Mouse (Mus musculus): ENCODE measurements around the gene Ubl4b. TPM values are rescaled to one million over a fixed set of nuclear protein-coding genes. Genes with fewer than 3 reads are reported as not detected.
A peak's percentile ranks its signal among the peaks of the same experiment; 100 is the strongest.

Gene Ubl4b
- total RNA-seq (2021) = not detected
- long read RNA-seq, experiment 1 = 0 reads
- long read RNA-seq, experiment 2 = 0 reads

GRCm38 (mm10) chr3:107554842-107555241 lies at the start of gene Ubl4b:
Gene Ubl4b, minus strand, starts transcription at chr3:107555073.
- DNase-seq = no peak
- intact Hi-C loops (cut with DNase I; ENCODE audit: low total_unique reads) = no loop called here

- intact Hi-C loops (cut with DNase I; ENCODE audit: low total_unique reads) = no loop called here
- no peak for DNase-seq
Observed at GRCm38 (mm10) chr3:107600127-107600526, 45.3 kb upstream of the Ubl4b start.

GRCm38 (mm10) chr3:107597586-107598389 lies 42.9 kb upstream of the Ubl4b start:
- no peak for DNase-seq
- intact Hi-C loops (cut with DNase I; ENCODE audit: low total_unique reads) = no loop called here

DNA sequence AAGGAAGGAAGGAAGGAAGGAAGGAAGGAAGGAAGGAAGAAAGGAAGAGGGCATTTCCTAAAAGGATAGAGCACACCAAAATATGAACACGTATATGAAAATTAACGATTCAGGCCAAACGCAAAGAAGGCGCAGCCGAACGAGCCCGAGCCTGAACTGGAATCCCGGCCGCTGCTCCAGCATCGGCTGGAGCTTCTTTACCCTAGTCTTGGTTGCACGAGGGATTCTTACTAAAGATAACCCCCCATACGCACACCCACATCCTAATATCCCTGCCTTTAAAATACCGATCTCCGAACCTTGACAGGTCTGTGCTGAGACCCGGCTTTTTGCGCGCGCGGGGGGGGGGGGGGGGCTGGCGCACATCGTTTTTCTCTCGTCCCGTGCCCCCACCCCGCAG lies 42.3 kb upstream of the Ubl4b start:
- intact Hi-C loops (cut with DNase I; ENCODE audit: low total_unique reads) = no loop called here
- no peak for DNase-seq

DNA sequence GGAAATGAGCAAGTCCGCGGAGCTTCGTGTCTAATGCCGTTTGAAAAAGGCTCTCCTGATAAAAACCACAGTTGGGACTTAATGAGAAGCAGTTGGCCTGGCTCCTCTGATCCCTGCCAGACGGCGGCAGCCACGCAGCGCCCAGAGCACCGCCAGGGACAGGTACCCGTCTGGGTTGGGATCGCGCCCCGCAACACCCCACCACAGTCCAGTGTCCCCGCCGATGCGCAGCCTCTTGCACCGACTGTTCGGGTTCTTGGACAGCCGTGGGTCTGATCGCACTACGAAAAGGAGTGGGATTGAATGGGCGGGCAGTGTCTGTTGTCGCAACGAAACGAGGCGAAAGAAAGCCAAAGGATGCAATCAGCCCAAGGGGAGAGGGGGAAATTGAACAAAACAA lies 41.7 kb upstream of the Ubl4b start:
- intact Hi-C loops (cut with DNase I; ENCODE audit: low total_unique reads) = no loop called here
- DNase-seq = no peak

DNA sequence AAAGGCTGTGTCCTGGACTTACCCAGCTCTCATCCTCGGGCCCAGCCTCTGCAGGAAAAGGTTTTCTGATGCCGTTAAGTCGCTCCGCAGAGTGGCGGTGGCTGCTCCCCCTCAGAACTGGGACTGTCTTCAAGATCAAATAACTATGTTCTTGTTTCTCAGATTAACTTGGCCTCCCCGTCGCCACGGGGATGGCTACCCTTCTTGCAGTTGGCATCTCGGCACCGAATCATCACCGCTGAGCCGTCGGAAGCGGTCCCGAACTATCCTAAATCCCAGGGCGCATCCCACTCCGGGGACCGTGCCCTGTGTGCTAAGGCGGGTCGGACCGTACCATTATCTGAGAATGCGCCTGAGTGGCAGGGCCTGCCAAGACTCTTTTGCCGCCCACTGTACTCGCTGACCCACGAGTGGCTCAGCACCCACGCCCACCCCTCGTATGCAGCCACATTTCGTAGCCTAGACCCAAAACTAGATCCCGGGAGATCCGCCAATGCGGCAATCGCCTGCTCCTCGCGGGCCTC lies 41.1 kb upstream of the Ubl4b start:
- DNase-seq = no peak
- intact Hi-C loops (cut with DNase I; ENCODE audit: low total_unique reads) = no loop called here

GRCm38 (mm10) chr3:107595264-107595937 lies 40.5 kb upstream of the Ubl4b start:
- intact Hi-C loops (cut with DNase I; ENCODE audit: low total_unique reads) = no loop called here
- DNase-seq = no peak

DNA sequence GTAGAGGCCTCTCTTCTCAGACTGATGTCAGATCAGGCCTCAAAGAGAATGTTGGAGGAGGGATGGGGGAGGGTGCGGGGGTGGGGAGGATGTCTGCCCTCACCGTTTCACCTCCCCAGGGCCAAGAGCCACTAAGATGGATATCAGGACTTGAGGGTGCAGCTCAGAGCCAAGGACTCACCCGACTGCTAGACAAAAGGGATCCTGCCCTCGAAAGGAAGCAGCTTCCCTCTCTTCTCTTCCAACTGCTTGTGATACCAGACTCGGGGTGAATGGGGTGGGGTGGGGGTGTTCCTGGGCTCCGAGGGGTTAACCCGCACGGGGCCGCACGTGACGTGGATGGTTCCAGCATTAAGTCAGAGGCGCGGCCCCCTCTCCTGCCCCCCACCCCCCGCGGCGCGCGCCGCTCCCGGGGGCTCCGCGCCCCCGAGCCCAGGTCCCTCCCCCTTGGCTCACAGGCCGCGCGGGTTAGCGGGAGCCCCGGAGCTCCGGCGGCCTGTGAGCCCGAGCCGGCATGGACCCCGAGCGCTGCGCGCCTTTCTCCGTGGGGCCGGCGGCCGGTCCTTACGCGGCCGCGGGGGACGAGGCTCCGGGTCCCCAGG lies 39.9 kb upstream of the Ubl4b start, which contains the start of gene Alx3:
Alx3 (plus strand) TSS at position 370 of the 602 bp plus-strand sequence.
- DNase-seq = no peak
- intact Hi-C loops (cut with DNase I; ENCODE audit: low total_unique reads) = no loop called here

- intact Hi-C loops (cut with DNase I; ENCODE audit: low total_unique reads) = no loop called here
- DNase-seq = no peak
Observed at GRCm38 (mm10) chr3:107593632-107594031, 38.8 kb upstream of the Ubl4b start.

DNA sequence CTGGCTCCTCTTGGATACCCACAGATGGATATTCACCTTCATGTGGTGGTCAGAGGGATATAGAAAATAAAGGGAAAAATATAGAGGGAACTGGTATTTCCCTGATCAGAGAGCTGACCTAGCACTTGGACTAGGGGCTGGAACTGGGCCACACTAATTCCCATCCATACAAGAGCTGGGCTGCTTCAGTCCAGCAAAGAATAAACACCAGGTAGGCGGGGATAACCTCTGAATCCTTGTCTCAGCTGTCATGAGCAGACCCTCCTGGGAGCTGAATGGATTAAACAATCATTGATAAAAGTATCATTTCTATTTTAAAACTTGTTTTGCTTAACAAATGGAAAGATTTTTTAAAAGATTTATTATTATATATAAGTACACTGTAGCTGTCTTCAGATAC lies 36.7 kb upstream of the Ubl4b start:
- intact Hi-C loops (cut with DNase I; ENCODE audit: low total_unique reads) = no loop called here
- DNase-seq = no peak

DNA sequence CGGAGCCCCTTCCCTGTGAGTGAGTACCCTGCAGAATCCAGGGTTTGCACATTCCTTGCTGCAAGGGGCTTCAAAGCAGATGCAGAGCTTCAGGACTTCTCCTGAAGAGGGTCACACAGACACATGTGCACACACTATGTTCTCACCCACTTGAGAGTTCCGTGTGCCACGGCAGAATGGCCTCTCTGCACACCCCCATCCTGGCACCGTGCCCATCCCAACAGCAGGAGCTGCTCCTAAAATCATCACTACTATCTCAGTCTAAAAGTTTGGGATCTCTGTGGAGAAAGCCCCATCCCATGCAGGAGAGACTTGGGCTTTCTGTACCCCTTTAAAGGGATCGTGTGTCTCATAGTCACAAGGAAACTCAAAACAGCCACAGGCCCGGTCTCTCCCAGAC lies 31.6 kb upstream of the Ubl4b start:
- intact Hi-C loops (cut with DNase I; ENCODE audit: low total_unique reads) = no loop called here
- no peak for DNase-seq

DNA sequence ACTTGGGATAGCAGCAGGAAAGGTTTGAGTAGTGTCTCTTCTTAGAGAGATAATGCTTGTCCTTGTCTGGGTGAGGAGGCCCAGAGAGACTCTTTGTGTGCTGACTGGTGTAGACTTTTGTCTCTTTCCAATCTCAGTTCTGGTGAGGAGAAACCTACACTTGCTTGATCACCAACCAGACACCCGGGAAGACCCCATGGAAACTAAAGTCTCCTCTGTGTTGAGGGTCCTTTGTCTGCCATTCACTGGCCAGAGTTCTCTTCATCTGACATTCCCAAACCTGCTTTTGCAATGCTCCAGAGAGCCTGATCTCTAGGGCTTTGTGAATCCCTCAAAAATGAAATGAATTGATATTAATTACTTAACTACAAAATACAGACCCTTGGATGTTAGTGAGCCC lies 29.0 kb upstream of the Ubl4b start:
- intact Hi-C loops (cut with DNase I; ENCODE audit: low total_unique reads) = no loop called here
- DNase-seq = no peak

GRCm38 (mm10) chr3:107582875-107583767 lies 28.2 kb upstream of the Ubl4b start:
- intact Hi-C loops (cut with DNase I; ENCODE audit: low total_unique reads) = no loop called here
- DNase-seq = no peak

DNA sequence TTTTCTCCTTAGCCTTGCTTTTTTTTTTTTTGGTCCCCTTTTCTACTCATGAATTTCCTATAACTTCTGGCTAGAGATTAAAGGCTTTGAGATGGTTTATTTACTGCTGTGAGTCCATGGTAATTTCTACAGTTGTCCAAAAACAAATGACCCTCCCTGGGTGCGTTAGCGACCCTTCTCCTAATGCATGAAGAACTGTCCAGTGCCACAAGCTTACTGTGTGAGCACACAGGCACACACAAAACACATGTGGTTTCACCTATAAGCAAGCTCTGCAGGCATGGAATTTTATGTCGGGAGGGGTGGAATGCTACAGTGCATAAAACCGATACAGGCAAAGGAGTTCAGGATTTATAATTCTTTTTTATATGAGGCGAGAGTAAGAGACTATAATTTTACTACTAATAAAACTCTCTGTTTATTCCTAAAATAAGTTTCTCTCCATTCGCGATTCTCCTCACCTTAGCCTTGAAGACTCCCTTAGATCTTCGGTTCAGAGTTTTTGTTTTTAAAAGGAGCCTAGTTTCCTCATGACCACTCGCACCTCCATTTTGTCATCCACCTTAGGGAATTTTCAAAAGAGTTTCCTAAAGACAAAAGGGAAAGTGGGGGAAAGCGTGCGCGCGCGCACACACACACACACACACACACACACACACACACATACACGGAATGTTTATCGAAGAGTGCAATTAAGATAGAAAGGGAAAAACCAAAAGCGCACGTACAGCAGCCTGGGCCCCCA lies 27.4 kb upstream of the Ubl4b start:
- DNase-seq = no peak
- intact Hi-C loops (cut with DNase I; ENCODE audit: low total_unique reads) = no loop called here

GRCm38 (mm10) chr3:107581103-107582010 lies 26.5 kb upstream of the Ubl4b start:
- no peak for DNase-seq
- intact Hi-C loops (cut with DNase I; ENCODE audit: low total_unique reads) = no loop called here

DNA sequence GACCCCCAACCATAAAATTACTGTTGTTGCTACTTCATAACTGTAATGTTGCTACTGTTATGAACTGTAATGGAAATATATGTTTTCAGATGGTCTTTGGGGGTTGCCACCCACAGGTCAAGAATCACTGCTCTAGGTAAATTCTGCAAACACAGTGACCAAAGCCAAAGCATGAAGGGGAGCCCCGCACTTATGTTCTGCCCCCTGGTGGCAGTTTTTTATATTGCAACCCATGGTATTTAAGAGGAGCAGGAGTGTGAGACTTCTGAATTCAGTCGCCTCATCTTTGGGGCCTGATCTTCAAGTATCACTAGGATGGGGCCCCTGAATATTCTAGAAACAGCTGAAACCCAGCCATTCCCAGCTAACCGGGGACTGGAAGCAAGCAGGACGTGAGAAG lies 24.6 kb upstream of the Ubl4b start:
- intact Hi-C loops (cut with DNase I; ENCODE audit: low total_unique reads) = no loop called here

GRCm38 (mm10) chr3:107577810-107578390 lies 23.0 kb upstream of the Ubl4b start:
- no peak for DNase-seq
- intact Hi-C loops (cut with DNase I; ENCODE audit: low total_unique reads) = no loop called here

More for the DNA sequence above, 24.6 kb upstream of the Ubl4b start:
- DNase-seq = peak; percentile 41

All from gastrocnemius, postnatal 14 days (tissue).